Mouse (Mus musculus) hindbrain, postnatal 0 days (tissue): ENCODE data around the gene Dync1li2. TPM values are rescaled to one million over a fixed set of nuclear protein-coding genes. Genes with fewer than 3 reads are reported as not detected.
A peak's percentile ranks its signal among the peaks of the same experiment; 100 is the strongest.

Experiments used
- ATAC-seq: fragments of 200-750 bp; cut with Nextera tagmentation; 2 replicates; pipeline ENCODE4 v1.8.0; 2017; ENCODE audit warnings: mild to moderate bottlenecking, moderate TSS enrichment, moderate library complexity
- DNase-seq: peaks from one replicate; pipeline ENCODE4 v3.0.0-alpha.2; 2015; ENCODE audit warnings: low spot score
- H3K27ac ChIP-seq: fragments of 300-500 bp; sonication (generic); 2 replicates; pipeline ENCODE4 v1.5.1; 2014; ENCODE audit warnings: mild to moderate bottlenecking
- H3K27me3 ChIP-seq: fragments of 300-500 bp; sonication (generic); 2 replicates; pipeline ENCODE4 v1.6.1; 2014; ENCODE audit warnings: low read length, mixed read lengths; ENCODE audit not compliant: insufficient read depth
- H3K36me3 ChIP-seq: fragments of 300-500 bp; sonication (generic); 2 replicates; pipeline ENCODE4 v1.6.1; 2014; ENCODE audit warnings: low read length, mixed read lengths; ENCODE audit not compliant: insufficient read depth
- H3K4me1 ChIP-seq: fragments of 300-500 bp; sonication (generic); 2 replicates; pipeline ENCODE4 v1.6.1; 2014; ENCODE audit warnings: antibody characterized with exemption, low read length, mixed read lengths; ENCODE audit not compliant: insufficient read depth
- H3K4me2 ChIP-seq: fragments of 300-500 bp; sonication (generic); 2 replicates; pipeline ENCODE4 v1.6.1; 2014; ENCODE audit warnings: low read depth, mild to moderate bottlenecking, low read length, moderate library complexity, mixed read lengths
- H3K4me3 ChIP-seq: fragments of 300-500 bp; sonication (generic); 2 replicates; pipeline ENCODE4 v1.5.1; 2014; ENCODE audit warnings: low read length
- H3K9ac ChIP-seq: fragments of 300-500 bp; sonication (generic); replicated peaks from 2 replicates; pipeline ENCODE4 v1.6.1; 2014; ENCODE audit warnings: mild to moderate bottlenecking, low read length, moderate library complexity, mixed read lengths
- H3K9me3 ChIP-seq: fragments of 300-500 bp; sonication (generic); 2 replicates; pipeline ENCODE4 v1.6.1; 2016; ENCODE audit warnings: low read length, mixed read lengths
- CTCF ChIP-seq: IDR thresholded peaks from 2 replicates; pipeline ENCODE4 v1.5.1; 2016; ENCODE audit warnings: antibody characterized with exemption, control low read depth, low read depth
- WGBS: fragments of 180-500 bp; shearing (Covaris S2); extraction: QIAGEN DNeasy Blood & Tissue Kit; methylation state at CpG from one replicate; pipeline ENCODE4 v1.1.7; 2014; 5-methylcytosine and 5-hydroxymethylcytosine counted together
- polyA plus RNA-seq: library from polyadenylated mRNA; unstranded; fragments of >200 nt; fragmentation: Nextera tagmentation; extraction: Ambion mirVana; gene quantifications from 2 replicates; pipeline ENCODE4 v1.2.1, GENCODE M21; 2015
- total RNA-seq: library from RNA; depleted of rRNA; stranded (reverse); fragments of >200 nt; gene quantifications from 2 replicates; pipeline ENCODE4 v1.2.3, GENCODE M21; 2014

Dync1li2 gene
- total and polyA plus RNA-seq, 2 experiments from 2014 or later: 59.0 to 71.1 TPM

GRCm38 (mm10) chr8:104416022-104416421 lies 26.8 kb downstream of the Dync1li2 start:
- Histone ChIP-seq H3K36me3 (peaks cover 31% of the 10 kb centered on the region), H3K27ac (no peak overlapping the region), H3K4me3 (no peak overlapping the region), H3K4me1 (no peaks in the 10 kb centered on the region), H3K4me2 (no peak overlapping the region), H3K27me3 (no peaks in the 10 kb centered on the region), H3K9me3 (no peaks in the 10 kb centered on the region), H3K9ac (no peak overlapping the region)
- ATAC-seq: no peak
- 75% methylated on average over 6 of the region's 6 CpGs for WGBS
- DNase-seq: no peak
- TF ChIP-seq CTCF: no peak

GRCm38 (mm10) chr8:104414204-104414603 lies 28.6 kb downstream of the Dync1li2 start:
- no peaks in the 10 kb centered on the region for H3K9me3 ChIP-seq
- no peak overlapping the region for H3K4me2 ChIP-seq
- peak; percentile 39; the same call in 1 of the 2 replicates for ATAC-seq
- H3K4me3 ChIP-seq: no peak overlapping the region
- no peaks in the 10 kb centered on the region for H3K27me3 ChIP-seq
- no peak for DNase-seq
- peaks cover 13% of the 10 kb centered on the region; the same call in 1 of the 2 replicates for H3K36me3 ChIP-seq
- no peak overlapping the region for H3K27ac ChIP-seq
- H3K9ac ChIP-seq: no peak overlapping the region
- TF ChIP-seq CTCF: no peak
- H3K4me1 ChIP-seq: no peaks in the 10 kb centered on the region
- WGBS: 43% methylated on average over 3 of the region's 3 CpGs

- H3K4me1 ChIP-seq: no peaks in the 10 kb centered on the region
- no peaks in the 10 kb centered on the region for H3K27me3 ChIP-seq
- no peak for TF ChIP-seq CTCF
- 80% methylated on average over 4 of the region's 4 CpGs for WGBS
- DNase-seq (no peak), ATAC-seq (peak; percentile 30; the same call in 1 of the 2 replicates)
- no peak overlapping the region for H3K9ac ChIP-seq
- H3K9me3 ChIP-seq: no peaks in the 10 kb centered on the region
- no peak overlapping the region for H3K4me3 ChIP-seq
- H3K36me3 ChIP-seq: peaks cover 10% of the 10 kb centered on the region; the same call in 1 of the 2 replicates
- no peak overlapping the region for H3K4me2 ChIP-seq
- no peak overlapping the region for H3K27ac ChIP-seq
Observed at GRCm38 (mm10) chr8:104413770-104414169, 29.1 kb downstream of the Dync1li2 start.

DNA sequence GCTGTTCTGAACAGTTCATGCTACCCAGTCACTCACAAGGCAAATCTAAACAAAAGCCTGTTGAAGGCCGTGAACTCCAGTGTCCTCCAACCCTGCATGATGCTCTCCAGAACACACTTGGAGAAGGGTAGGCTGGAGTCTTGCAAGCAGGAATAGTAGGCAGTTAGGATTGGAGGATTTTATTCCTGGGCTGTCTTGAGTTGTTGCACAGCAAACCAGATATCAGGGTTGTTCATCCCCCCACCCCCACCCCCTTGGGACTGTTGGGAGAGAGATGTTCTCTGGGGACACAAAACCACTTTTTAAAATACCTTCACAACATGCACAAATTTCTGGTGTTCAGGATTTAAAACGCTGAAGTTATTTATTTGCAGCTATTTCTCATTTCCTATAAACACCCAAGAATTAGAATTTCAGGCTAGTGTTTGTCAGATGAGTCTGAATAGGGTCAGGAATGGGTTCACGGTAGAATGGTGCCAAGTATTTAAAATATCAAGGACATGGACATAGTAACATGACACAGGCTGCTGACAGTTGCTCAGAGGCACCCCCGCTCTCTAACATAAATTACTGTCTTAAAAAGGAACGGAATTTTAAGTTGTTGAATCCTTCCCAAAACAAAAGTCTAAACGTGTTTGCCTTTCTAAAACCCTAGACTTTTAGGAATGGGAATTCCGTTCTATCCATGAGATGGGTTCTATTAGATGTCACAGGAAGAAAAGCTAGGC lies 29.9 kb downstream of the Dync1li2 start:
- no peak overlapping the region for H3K4me3 ChIP-seq
- H3K36me3 ChIP-seq: peaks cover 5% of the 10 kb centered on the region; the same call in 1 of the 2 replicates
- H3K27me3 ChIP-seq: no peaks in the 10 kb centered on the region
- no peak for DNase-seq
- H3K9me3 ChIP-seq: no peaks in the 10 kb centered on the region
- ATAC-seq: no peak
- TF ChIP-seq CTCF: no peak
- 80% methylated on average over 7 of the region's 7 CpGs for WGBS
- no peak overlapping the region for H3K9ac ChIP-seq
- H3K4me2 ChIP-seq: no peak overlapping the region
- no peaks in the 10 kb centered on the region for H3K4me1 ChIP-seq
- no peak overlapping the region for H3K27ac ChIP-seq

DNA sequence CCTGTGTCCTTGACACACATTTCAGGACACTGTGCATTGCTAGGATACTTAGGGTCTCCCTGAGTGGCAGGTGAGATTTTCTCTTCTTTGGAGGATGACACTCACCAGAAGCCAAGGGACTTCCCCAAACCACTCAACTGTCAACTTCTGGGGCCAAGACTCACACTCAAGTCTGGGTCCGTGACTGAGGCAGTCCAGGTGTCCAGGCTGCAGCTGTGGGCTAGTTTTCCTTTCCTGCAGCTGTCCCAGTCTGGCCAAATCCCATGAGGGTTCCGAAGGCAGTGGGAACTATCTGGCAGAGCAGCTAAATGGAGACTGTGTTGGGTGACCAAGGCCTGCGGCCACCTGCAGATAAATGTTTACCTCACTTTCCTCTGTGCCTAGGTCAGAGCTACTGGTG lies 30.9 kb downstream of the Dync1li2 start:
- no peak overlapping the region for H3K27ac ChIP-seq
- H3K36me3 ChIP-seq: peaks cover under 1% of the 10 kb centered on the region; the same call in 1 of the 2 replicates
- 80% methylated on average over 3 of the region's 3 CpGs for WGBS
- no peak for ATAC-seq
- TF ChIP-seq CTCF: no peak
- H3K27me3 ChIP-seq: no peaks in the 10 kb centered on the region
- H3K4me2 ChIP-seq: no peak overlapping the region
- no peaks in the 10 kb centered on the region for H3K9me3 ChIP-seq
- no peak overlapping the region for H3K9ac ChIP-seq
- H3K4me1 ChIP-seq: no peaks in the 10 kb centered on the region
- DNase-seq: no peak
- no peak overlapping the region for H3K4me3 ChIP-seq

DNA sequence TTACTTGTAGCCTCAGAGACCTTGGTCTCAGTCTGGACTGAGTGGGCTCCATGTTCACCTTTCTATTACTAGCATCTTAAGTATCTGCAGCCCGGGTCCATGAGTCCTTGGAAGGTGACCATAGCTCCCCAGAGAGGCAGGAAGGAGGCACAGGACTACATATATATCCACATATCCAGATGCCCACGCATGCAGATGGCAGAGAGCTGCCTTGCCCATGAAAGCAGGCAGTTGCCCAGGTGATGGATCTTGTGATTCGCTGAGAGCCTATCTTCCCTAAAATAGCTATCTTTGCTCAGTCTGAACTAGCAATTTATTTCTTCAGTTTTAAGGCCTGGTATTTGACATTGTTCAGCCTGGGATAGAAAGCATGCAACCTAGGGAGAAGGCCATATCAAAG lies 31.4 kb downstream of the Dync1li2 start:
- H3K4me2 ChIP-seq: no peak overlapping the region
- no peak overlapping the region for H3K27ac ChIP-seq
- TF ChIP-seq CTCF: no peak
- 0 out of 2 replicates have a peak overlapping the region, but pooled peaks have one; percentile 5 for H3K9ac ChIP-seq
- 84% methylated on average over 3 of the region's 3 CpGs for WGBS
- H3K27me3 ChIP-seq: no peaks in the 10 kb centered on the region
- no peaks in the 10 kb centered on the region for H3K36me3 ChIP-seq
- no peak overlapping the region for H3K4me3 ChIP-seq
- DNase-seq: no peak
- no peaks in the 10 kb centered on the region for H3K4me1 ChIP-seq
- no peak for ATAC-seq
- H3K9me3 ChIP-seq: no peaks in the 10 kb centered on the region
